Mouse (Mus musculus) MEL (cell line): ENCODE data around the gene Rab21.

Experiments
- CHD2 ChIP-seq: IDR thresholded peaks from 2 replicates; pipeline ENCODE4 v1.6.1; 2011; ENCODE audit warnings: low read length, improper control_type of control experiment
- CTCF ChIP-seq, 3 experiments: IDR thresholded peaks in 2 of 3; conservative IDR thresholded peaks in 1 of 3; 2 replicates each; pipeline ENCODE4 v1.5.1; 2011 to 2012; ENCODE audit warnings: low read length in 3 of 3, low read depth in 2 of 3, mild to moderate bottlenecking in 2 of 3, improper control_type of control experiment in 1 of 3, inconsistent platforms in 1 of 3, mixed read lengths in 1 of 3, moderate library complexity in 1 of 3; ENCODE audit not compliant: control insufficient read depth in 1 of 3, insufficient read depth in 1 of 3, poor library complexity in 1 of 3, severe bottlenecking in 1 of 3
- E2F4 ChIP-seq: IDR thresholded peaks from 2 replicates; pipeline ENCODE4 v1.6.1; 2011; ENCODE audit warnings: low read depth, low read length, improper control_type of control experiment, borderline replicate concordance
- MEF2A ChIP-seq: IDR thresholded peaks from 2 replicates; pipeline ENCODE4 v1.6.1; 2014; ENCODE audit warnings: low read depth, mild to moderate bottlenecking, inconsistent platforms, low read length, improper control_type of control experiment; ENCODE audit not compliant: poor library complexity, insufficient replicate concordance, severe bottlenecking; ENCODE audit errors: extremely low read depth
- NELFE ChIP-seq: IDR thresholded peaks from 2 replicates; pipeline ENCODE4 v1.6.1; 2011; ENCODE audit warnings: low read depth, low read length, improper control_type of control experiment
- TBP ChIP-seq: IDR thresholded peaks from 2 replicates; pipeline ENCODE4 v1.8.0; 2011; ENCODE audit warnings: low read depth, low read length, improper control_type of control experiment
- USF1 ChIP-seq: IDR thresholded peaks from 2 replicates; pipeline ENCODE4 v1.6.1; 2014; ENCODE audit warnings: low read depth, mild to moderate bottlenecking, inconsistent platforms, low read length, improper control_type of control experiment, moderate library complexity
- ZC3H11A ChIP-seq: IDR thresholded peaks from 2 replicates; pipeline ENCODE4 v1.6.1; 2012; ENCODE audit warnings: low read depth, mild to moderate bottlenecking, inconsistent platforms, low read length, improper control_type of control experiment

- TF ChIP-seq E2F4 (no peak), CHD2 (no peak), NELFE (no peak), USF1 (no peak), CTCF (IDR thresholded peaks at IDR 0.05 in 2 of 3, conservative IDR thresholded peaks at IDR 0.05 in 1 of 3; ENCODE audit: control insufficient read depth in 1 of 3, insufficient read depth in 1 of 3, low read depth in 2 of 3, low read length in 3 of 3, poor library complexity in 1 of 3, severe bottlenecking in 1 of 3) (no peak), MEF2A (no peak), TBP (no peak), ZC3H11A (no peak)
Measured at GRCm38 (mm10) chr10:115312732-115313131, 2.7 kb downstream of the Rab21 start.
